Mouse (Mus musculus) embryonic facial prominence, embryonic 12.5 days (tissue): ENCODE results near the gene Shld1. TPM values are rescaled to one million over a fixed set of nuclear protein-coding genes. Genes with fewer than 3 reads are reported as not detected.

Experiments
- ATAC-seq: fragments of 200-750 bp; cut with Nextera tagmentation; 2 replicates; pipeline ENCODE4 v1.8.0; 2017; ENCODE audit not compliant: insufficient number of reproducible peaks, insufficient read depth, low FRiP score, low TSS enrichment
- H3K27ac ChIP-seq: fragments of 300-500 bp; sonication (generic); 2 replicates; pipeline ENCODE4 v1.5.1; 2016; ENCODE audit warnings: mild to moderate bottlenecking
- H3K27me3 ChIP-seq: fragments of 300-500 bp; sonication (generic); 2 replicates; pipeline ENCODE4 v1.6.1; 2016; ENCODE audit warnings: mild to moderate bottlenecking, moderate library complexity
- H3K36me3 ChIP-seq: fragments of 300-500 bp; sonication (generic); 2 replicates; pipeline ENCODE4 v1.6.1; 2016; ENCODE audit warnings: mild to moderate bottlenecking
- H3K4me1 ChIP-seq: fragments of 300-500 bp; sonication (generic); 2 replicates; pipeline ENCODE4 v1.6.1; 2016
- H3K4me2 ChIP-seq: fragments of 300-500 bp; sonication (generic); replicated peaks from 2 replicates; pipeline ENCODE4 v1.6.1; 2016; ENCODE audit warnings: mild to moderate bottlenecking, moderate library complexity
- H3K4me3 ChIP-seq: fragments of 300-500 bp; sonication (generic); 2 replicates; pipeline ENCODE4 v1.5.1; 2016; ENCODE audit warnings: mild to moderate bottlenecking
- H3K9ac ChIP-seq: fragments of 300-500 bp; sonication (generic); 2 replicates; pipeline ENCODE4 v1.6.1; 2016; ENCODE audit warnings: mild to moderate bottlenecking, moderate library complexity
- H3K9me3 ChIP-seq: fragments of 300-500 bp; sonication (generic); 2 replicates; pipeline ENCODE4 v1.6.1; 2016; ENCODE audit warnings: mild to moderate bottlenecking, moderate library complexity
- WGBS: fragments of 180-500 bp; shearing (Covaris S2); methylation state at CpG from one replicate; pipeline ENCODE4 v1.1.7; 2016; 5-methylcytosine and 5-hydroxymethylcytosine counted together
- polyA plus RNA-seq: library from polyadenylated mRNA; unstranded; fragments of >200 nt; fragmentation: Nextera tagmentation; extraction: Ambion mirVana; gene quantifications from 2 replicates; pipeline ENCODE4 v1.2.1, GENCODE M21; 2016

The Shld1 gene
- 14.3 and 17.4 TPM in 2 replicates for polyA plus RNA-seq

DNA sequence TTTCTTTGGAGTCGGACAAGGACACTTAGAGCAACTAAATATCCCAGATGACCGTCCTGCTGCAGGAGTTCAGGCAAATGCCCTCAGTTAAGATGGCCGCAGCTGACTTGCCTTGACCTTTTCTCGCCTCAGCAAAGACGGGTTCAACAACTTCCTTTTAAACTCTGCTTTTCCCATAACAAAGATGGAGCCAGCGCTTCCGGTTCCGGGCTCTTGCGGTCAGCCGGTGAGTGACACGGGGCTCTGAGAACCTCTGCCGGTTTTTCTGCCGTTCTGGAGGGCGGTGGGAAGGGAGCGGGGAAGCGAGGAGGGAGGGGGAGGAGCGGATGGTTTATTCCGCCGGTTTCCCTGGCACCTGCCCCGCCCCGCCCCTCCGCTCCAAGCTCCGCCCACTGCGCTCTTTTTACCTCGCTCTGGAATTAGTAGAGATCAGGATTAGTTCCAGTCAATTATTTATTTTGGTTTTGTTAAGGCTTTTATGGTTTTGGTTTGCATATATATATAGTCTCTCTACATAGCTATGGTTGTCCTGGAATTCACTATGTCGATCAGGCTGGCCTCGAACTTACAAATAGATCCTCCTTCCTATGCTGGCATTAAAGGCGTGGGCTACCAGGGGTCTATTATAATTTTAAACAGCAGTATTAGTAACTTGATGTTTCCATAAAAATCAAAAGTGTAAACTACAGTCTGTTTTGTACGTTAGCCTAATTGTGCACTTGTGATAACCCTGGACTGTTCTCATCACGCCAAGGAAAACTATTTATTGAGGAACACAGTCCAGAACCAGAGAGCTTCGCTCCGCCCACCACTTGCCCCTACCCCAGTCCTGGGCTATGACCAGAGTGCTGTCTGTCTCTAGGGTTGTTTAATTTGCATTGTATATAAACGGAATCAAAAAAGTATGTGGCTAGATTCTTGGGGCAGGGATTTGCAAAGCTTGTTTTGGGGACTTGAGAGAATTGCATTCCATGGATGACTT is at the start of gene Shld1:
Shld1 (plus strand) TSS at position 176 of the 982 bp plus-strand sequence.
- Histone ChIP-seq H3K4me3 (peak within 1 kb of the TSS; percentile 51), H3K9me3 (no peaks in the 10 kb centered on the region), H3K9ac (peak within 1 kb of the TSS; percentile 39; the same call in 1 of the 2 replicates), H3K27me3 (no peaks in the 10 kb centered on the region), H3K27ac (peak within 1 kb of the TSS; percentile 65), H3K4me1 (peaks cover 12% of the 10 kb centered on the region; the same call in 1 of the 2 replicates), H3K4me2 (peak within 1 kb of the TSS; percentile 47), H3K36me3 (no peaks in the 10 kb centered on the region)
- ATAC-seq, result peak; percentile 65
- WGBS, result 10% methylated on average over 33 of the region's 33 CpGs

DNA sequence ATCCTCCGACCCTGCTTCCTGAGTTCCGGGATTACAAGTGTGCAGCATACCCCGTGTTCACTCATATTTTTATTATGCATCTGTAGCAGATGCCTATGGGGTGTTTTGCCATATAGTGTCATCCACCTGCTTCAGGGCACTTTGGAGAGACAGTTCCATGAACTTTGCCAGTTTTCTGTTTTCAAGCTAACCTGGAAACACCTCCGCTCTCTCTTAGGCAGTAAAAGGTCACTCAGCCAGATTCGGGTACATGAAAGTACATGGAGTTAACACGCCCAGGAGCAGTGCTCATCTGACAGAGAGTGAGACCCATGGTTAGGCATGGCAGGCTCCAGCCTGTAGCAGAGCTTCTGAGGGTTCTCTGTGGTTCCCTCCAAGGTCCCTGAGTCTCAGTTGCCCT is 48.4 kb upstream of the Shld1 start:
- no peak for ATAC-seq
- no peak overlapping the region for H3K4me2 ChIP-seq
- WGBS, result 87% methylated on average over 6 of the region's 6 CpGs

DNA sequence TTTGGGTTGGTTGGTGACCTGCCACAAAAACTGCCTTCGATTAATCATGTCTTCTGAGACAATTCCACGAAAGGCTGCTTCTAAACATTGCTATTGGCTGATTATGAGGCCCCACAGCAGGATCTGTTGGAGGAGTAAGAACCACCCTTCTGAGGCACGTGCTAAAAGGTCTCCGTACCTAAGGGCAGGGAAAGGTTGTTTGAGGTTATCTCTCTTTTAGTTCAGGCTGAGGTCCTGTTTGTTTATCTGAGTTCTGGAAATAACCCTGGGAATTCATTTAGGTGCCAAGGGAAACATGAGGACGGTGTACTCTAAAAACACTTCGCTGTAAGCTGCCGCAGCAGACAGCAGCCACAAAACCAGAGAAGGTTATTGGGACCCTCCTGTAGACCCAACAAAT is 47.4 kb upstream of the Shld1 start:
- Histone ChIP-seq H3K4me2 (no peak overlapping the region), H3K9me3 (no peaks in the 10 kb centered on the region), H3K27ac (no peak overlapping the region), H3K9ac (no peak overlapping the region), H3K4me3 (no peak overlapping the region), H3K36me3 (no peaks in the 10 kb centered on the region), H3K4me1 (no peaks in the 10 kb centered on the region), H3K27me3 (no peaks in the 10 kb centered on the region)
- no peak for ATAC-seq
- 80% methylated on average over 7 of the region's 7 CpGs for WGBS

More for the DNA sequence above, 48.4 kb upstream of the Shld1 start:
- no peaks in the 10 kb centered on the region for H3K9me3 ChIP-seq
- H3K36me3 ChIP-seq, result no peaks in the 10 kb centered on the region
- no peak overlapping the region for H3K4me3 ChIP-seq
- no peak overlapping the region for H3K9ac ChIP-seq
- no peak overlapping the region for H3K27ac ChIP-seq
- H3K27me3 ChIP-seq, result no peaks in the 10 kb centered on the region
- no peaks in the 10 kb centered on the region for H3K4me1 ChIP-seq

DNA sequence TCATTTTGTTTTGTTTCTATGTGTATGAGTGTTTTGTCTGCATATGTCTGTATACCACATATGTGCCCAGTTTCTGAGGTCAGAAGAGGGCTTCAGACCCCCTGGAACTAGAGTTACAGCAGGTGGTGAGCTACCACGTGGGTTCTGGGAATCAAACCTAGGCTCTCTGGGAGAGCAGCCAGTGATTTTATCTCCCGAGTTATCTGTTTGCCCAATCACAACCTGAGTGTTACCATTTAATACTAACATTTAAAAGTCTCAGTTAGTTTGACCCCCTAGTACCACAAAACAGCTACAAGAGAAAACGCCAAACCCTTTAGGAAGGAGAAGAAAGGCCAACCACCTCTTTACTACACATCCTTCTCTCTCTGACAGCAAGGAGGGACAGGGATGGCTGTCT is 45.5 kb upstream of the Shld1 start:
- 58% methylated on average over 3 of the region's 3 CpGs for WGBS
- Histone ChIP-seq H3K27me3 (no peaks in the 10 kb centered on the region), H3K36me3 (no peaks in the 10 kb centered on the region), H3K4me1 (no peaks in the 10 kb centered on the region), H3K9me3 (no peaks in the 10 kb centered on the region), H3K27ac (no peak overlapping the region), H3K4me3 (no peak overlapping the region), H3K4me2 (no peak overlapping the region), H3K9ac (no peak overlapping the region)
- no peak for ATAC-seq

DNA sequence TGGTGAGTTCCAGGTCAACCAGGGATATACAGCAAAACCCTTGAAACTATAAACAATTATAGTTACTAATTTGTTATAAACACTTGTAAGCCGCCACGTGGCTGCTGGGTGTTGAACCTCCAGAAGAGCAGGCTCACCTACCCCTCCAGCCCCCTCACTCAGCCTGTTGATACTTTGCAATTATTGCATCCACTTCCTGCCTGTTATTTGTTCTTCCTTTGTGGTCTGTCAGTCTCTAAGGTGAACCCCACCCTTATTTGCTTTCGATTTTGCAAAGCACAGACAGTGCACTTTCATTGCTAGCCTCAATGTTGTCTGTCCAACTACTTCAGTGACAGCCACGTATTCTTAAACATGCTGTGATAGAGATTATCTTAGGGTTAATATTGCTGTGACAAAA is 43.6 kb upstream of the Shld1 start:
- Histone ChIP-seq H3K4me3 (no peak overlapping the region), H3K27me3 (no peaks in the 10 kb centered on the region), H3K4me2 (no peak overlapping the region), H3K27ac (no peak overlapping the region), H3K9me3 (no peaks in the 10 kb centered on the region), H3K4me1 (peaks cover 4% of the 10 kb centered on the region; the same call in 1 of the 2 replicates), H3K9ac (no peak overlapping the region), H3K36me3 (no peaks in the 10 kb centered on the region)
- 75% methylated on average over 4 of the region's 4 CpGs for WGBS
- ATAC-seq, result no peak

DNA sequence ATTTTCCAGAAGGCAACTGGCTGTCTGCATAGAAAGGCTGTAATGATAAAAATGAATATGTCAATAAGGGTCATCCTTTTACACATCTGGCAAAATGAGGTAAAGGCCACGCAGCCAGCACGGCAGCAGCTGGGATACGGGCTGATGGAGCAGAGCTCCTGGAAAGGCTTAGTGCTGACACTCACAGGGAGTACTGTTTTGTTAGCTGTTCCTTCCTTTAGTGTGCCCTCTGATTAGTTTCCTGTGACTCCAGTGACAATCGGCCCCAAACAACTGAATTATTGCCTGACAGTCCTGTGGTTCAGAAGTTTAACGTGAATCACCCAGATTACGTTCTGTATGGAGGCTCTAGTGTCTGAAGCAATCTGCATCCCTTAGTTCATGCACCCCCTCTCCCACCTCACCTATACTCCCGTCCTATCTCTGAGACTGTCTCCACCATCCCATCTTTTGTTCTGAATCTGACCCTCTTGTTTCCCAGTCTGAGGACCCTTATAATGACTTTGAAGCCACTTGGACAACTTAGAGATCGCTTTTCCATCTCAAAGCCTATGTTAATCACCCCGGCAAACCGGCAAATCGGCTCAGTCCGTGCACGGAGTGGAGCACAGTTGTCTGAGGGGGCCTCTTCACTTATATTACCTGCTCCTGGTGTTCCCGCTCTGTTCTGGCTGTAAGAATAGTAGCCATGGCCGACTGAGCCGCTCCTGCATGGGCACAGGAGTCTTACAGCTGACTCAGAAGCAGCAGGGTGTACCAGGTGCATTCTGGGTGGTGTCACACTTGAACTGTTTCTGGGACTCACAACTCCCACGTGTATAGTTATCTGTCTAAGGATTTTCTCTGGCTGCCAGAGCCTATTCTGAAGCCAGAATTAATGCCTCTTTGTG is 39.6 kb upstream of the Shld1 start:
- no peak for ATAC-seq

DNA sequence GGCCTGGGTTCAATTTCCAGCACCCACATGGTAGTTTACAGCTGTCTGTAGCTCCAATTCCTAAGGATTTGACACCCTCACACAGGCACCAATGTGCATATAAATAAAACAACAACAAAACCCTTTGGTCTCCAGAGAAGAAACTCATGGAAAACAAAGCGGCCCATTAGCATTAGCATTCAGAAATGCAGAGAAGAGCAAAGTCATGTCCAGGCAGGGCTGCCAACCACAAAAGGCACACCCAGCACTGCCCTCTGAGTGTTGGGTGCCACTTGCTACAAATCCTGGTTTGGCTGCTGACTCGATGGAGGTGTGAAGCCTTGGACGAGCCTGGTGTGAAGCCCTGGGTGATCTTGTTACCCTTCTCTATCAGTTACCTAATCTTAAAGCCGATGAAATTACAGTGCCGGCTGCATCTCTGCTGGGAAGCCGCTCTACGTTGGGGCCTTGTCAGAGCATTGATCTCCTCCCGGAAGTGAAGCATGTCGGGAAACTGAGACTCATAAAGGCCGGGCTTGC is 37.3 kb upstream of the Shld1 start:
- no peak overlapping the region for H3K27ac ChIP-seq
- H3K4me2 ChIP-seq, result no peak overlapping the region
- H3K27me3 ChIP-seq, result no peaks in the 10 kb centered on the region
- ATAC-seq, result no peak
- no peaks in the 10 kb centered on the region for H3K9me3 ChIP-seq
- H3K9ac ChIP-seq, result no peak overlapping the region
- no peaks in the 10 kb centered on the region for H3K36me3 ChIP-seq
- WGBS, result 84% methylated on average over 10 of the region's 10 CpGs
- H3K4me1 ChIP-seq, result peaks cover 9% of the 10 kb centered on the region; the same call in 1 of the 2 replicates
- H3K4me3 ChIP-seq, result no peak overlapping the region

More for the DNA sequence above, 39.6 kb upstream of the Shld1 start:
- 60% methylated on average over 17 of the region's 17 CpGs for WGBS
- no peaks in the 10 kb centered on the region for H3K9me3 ChIP-seq
- peaks cover 4% of the 10 kb centered on the region; the same call in 1 of the 2 replicates for H3K4me1 ChIP-seq
- no peak overlapping the region for H3K27ac ChIP-seq
- H3K9ac ChIP-seq, result no peak overlapping the region
- H3K4me3 ChIP-seq, result no peak overlapping the region
- H3K36me3 ChIP-seq, result no peaks in the 10 kb centered on the region
- H3K4me2 ChIP-seq, result no peak overlapping the region
- H3K27me3 ChIP-seq, result no peaks in the 10 kb centered on the region

DNA sequence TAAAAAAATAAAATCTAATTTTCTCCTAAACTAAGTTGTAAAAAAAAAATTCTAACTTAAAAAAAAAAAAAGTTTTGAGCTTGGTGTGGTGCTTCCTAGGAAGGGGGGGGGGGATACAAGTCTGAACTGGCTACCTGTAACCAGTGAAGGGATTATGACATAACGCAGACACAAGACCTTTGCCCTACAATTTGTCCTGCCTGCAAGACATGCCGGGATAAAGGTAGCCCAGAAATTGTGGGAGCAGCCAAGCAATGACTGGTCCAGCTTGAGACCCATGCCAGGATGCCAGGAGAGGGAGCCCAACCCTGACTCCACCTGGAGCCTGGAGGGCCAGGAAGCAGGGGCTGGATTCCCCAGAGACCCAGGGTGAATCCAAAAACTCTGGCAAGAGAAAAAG is 36.2 kb upstream of the Shld1 start:
- H3K9me3 ChIP-seq, result no peaks in the 10 kb centered on the region
- 49% methylated on average over 2 of the region's 2 CpGs for WGBS
- peaks cover 9% of the 10 kb centered on the region; the same call in 1 of the 2 replicates for H3K4me1 ChIP-seq

DNA sequence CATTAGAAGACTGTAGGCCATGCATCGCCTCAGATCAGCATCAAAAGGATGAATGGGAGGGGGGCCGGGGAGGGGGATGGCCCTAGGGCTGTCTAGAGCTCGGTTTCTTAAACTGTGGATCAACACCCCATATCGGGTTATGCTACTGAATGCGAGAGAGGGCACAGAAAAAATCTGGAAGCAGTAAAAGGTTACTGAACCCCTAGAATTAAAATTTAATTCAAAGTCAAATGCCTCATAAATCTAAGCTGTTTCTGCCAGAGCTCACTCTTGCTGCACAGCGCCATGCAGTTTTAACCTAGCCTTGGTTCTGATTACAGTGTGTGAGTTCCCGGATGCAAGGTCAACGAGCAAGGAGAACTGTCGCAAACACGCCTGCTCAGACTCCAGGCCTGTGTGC is 34.3 kb upstream of the Shld1 start:
- H3K4me3 ChIP-seq, result no peak overlapping the region
- peak overlapping the region; percentile 52 for H3K27ac ChIP-seq
- H3K9me3 ChIP-seq, result no peaks in the 10 kb centered on the region
- H3K4me2 ChIP-seq, result no peak overlapping the region
- no peaks in the 10 kb centered on the region for H3K36me3 ChIP-seq
- WGBS, result 9% methylated on average over 10 of the region's 10 CpGs
- no peak overlapping the region for H3K9ac ChIP-seq
- H3K27me3 ChIP-seq, result no peaks in the 10 kb centered on the region
- 0 out of 2 replicates have a peak, but pooled peaks cover 5% of the 10 kb centered on the region for H3K4me1 ChIP-seq
- ATAC-seq, result peak; percentile 86

More for the DNA sequence above, 36.2 kb upstream of the Shld1 start:
- H3K4me3 ChIP-seq, result no peak overlapping the region
- no peak for ATAC-seq
- no peak overlapping the region for H3K4me2 ChIP-seq
- no peak overlapping the region for H3K9ac ChIP-seq
- H3K36me3 ChIP-seq, result no peaks in the 10 kb centered on the region
- no peaks in the 10 kb centered on the region for H3K27me3 ChIP-seq
- no peak overlapping the region for H3K27ac ChIP-seq

DNA sequence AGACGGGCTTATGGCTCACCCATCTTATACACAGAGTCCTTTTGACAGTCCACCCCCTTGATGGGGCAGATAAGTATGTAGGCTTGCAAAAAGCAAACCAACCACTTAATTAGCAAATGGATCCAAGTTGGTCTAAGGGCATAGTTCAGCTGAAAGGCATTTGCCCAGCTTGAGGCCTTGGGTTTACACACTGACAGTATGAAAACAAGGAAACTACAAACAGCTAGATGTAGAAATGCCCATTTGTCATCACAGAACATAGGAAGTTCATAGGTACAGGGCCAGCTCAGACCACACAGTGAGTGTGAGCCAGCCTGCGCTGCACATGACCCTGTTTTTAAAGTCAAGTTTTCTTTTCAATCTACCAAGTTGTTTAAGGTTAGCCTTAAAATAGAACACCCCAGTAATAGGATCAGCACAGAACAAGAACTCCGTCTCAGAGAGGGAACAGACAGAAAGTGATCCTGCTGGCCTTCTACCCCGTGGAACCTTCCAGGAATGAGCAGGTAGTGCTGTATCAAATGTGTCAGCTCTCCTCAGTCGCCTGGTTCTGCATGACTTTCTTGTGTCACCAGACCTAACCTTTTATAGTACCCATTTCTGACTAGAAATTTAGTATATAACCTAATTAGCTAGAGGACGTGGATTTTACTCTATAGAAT is 31.8 kb upstream of the Shld1 start:
- Histone ChIP-seq H3K4me2 (no peak overlapping the region), H3K9me3 (no peaks in the 10 kb centered on the region), H3K27ac (no peak overlapping the region), H3K9ac (no peak overlapping the region), H3K4me1 (0 out of 2 replicates have a peak, but pooled peaks cover 5% of the 10 kb centered on the region), H3K36me3 (no peaks in the 10 kb centered on the region), H3K27me3 (no peaks in the 10 kb centered on the region), H3K4me3 (no peak overlapping the region)
- 76% methylated on average over 6 of the region's 6 CpGs for WGBS
- ATAC-seq, result no peak

DNA sequence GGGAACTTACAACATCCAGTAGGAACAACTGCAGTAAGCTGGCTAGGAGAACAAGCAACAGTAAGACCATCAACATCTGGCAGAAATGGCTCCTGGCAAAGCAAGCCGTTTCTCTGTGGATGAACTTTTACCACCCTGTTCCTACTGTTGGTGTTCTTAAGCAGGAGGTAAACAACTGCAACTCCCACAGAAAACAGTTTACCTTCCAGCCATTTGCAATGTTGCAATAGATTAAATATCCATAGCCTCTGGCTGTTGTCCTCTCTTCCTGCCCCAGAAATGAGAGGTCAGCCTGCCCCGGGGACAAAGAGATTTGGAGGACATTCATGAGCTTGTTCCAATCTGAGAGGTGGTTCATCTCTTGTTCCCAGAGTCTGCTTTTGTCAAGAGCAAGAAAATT is 29.5 kb upstream of the Shld1 start:
- H3K27ac ChIP-seq, result no peak overlapping the region
- WGBS, result 61% methylated on average over 2 of the region's 2 CpGs
- H3K27me3 ChIP-seq, result no peaks in the 10 kb centered on the region

More for the DNA sequence above, 29.5 kb upstream of the Shld1 start:
- ATAC-seq, result no peak
- Histone ChIP-seq H3K36me3 (no peaks in the 10 kb centered on the region), H3K4me2 (no peak overlapping the region), H3K4me1 (0 out of 2 replicates have a peak, but pooled peaks cover 5% of the 10 kb centered on the region), H3K9me3 (no peaks in the 10 kb centered on the region), H3K4me3 (no peak overlapping the region), H3K9ac (no peak overlapping the region)
